Mouse (Mus musculus): ENCODE measurements around the gene Tec. TPM values are rescaled to one million over a fixed set of nuclear protein-coding genes. Genes with fewer than 3 reads are reported as not detected.

The Tec gene
- polyA plus RNA-seq, 1 experiment from 2014 or later: 12.1 TPM

DNA sequence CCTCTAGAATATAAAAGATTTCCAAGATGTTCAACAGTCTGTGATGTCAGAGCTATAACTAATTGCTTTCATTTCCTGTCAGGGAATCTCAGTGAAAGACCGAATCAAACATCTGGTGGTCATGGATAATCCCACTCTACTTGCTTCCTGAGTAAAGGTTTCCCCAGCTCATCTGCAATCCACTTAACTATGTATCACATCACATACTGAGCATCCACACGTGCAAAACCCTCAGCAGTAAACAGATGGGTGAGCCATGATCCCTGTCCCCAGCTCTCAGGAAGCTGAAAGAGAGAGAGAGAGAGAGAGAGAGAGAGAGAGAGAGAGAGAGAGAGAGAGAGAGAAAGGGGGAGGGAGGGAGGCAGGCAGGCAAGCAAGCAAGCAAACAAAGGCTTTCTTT is 51.8 kb downstream of the Tec start:
- H3K4me1 ChIP-seq (ENCODE audit: insufficient read depth, low read length): peaks cover 28% of the 10 kb centered on the region
- H3K27me3 ChIP-seq (ENCODE audit: insufficient read depth, low read length): no peaks in the 10 kb centered on the region
- H3K36me3 ChIP-seq (ENCODE audit: insufficient read depth, low read length): no peaks in the 10 kb centered on the region
- ATAC-seq (ENCODE audit: low FRiP score, low TSS enrichment): no peak
- 15% methylated on average over 2 of the region's 2 CpGs for WGBS
- H3K9ac ChIP-seq (replicated peaks; ENCODE audit: low read length): no peak overlapping the region
- 0 out of 2 replicates have a peak overlapping the region, but pooled peaks have one; percentile 34 for H3K27ac ChIP-seq (ENCODE audit: low read length)
- no peaks in the 10 kb centered on the region for H3K9me3 ChIP-seq (ENCODE audit: low read length)
- no peak overlapping the region for H3K4me3 ChIP-seq (ENCODE audit: low read length)
- H3K4me2 ChIP-seq (replicated peaks; ENCODE audit: low read depth, low read length): no peak overlapping the region

DNA sequence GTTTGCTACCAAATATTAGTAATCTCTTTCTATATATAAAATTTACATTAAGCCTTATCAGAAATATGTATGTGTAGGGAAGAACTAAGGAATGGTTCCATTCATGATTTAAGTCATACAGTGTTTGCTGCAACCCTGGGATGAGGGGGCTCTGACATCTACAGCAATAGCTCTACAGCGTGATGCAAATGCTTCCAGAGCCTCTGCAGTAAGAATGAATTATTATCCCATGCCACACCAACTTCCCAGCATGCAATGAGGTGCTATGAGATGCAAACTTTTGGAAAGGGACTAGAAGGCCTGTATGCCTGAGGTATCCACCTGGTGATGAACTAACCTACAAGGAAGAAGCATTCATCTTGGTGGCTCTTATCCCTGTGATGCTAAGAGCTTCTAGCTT is 52.2 kb downstream of the Tec start:
- Histone ChIP-seq H3K36me3 (ENCODE audit: insufficient read depth, low read length) (no peaks in the 10 kb centered on the region), H3K9me3 (ENCODE audit: low read length) (no peaks in the 10 kb centered on the region), H3K9ac (replicated peaks; ENCODE audit: low read length) (no peak overlapping the region), H3K27me3 (ENCODE audit: insufficient read depth, low read length) (no peaks in the 10 kb centered on the region), H3K4me3 (ENCODE audit: low read length) (no peak overlapping the region), H3K27ac (ENCODE audit: low read length) (no peak overlapping the region; the same call in 1 of the 2 replicates), H3K4me2 (replicated peaks; ENCODE audit: low read depth, low read length) (no peak overlapping the region), H3K4me1 (ENCODE audit: insufficient read depth, low read length) (peaks cover 25% of the 10 kb centered on the region)
- ATAC-seq (ENCODE audit: low FRiP score, low TSS enrichment): no peak
- WGBS: 47% methylated on average over 1 of the region's 1 CpGs

GRCm38 (mm10) chr5:72815361-72815760 is 52.9 kb downstream of the Tec start:
- no peaks in the 10 kb centered on the region for H3K27me3 ChIP-seq (ENCODE audit: insufficient read depth, low read length)
- 0 out of 2 replicates have a peak, but pooled peaks cover under 1% of the 10 kb centered on the region for H3K36me3 ChIP-seq (ENCODE audit: insufficient read depth, low read length)
- WGBS: 84% methylated on average over 6 of the region's 6 CpGs
- H3K4me1 ChIP-seq (ENCODE audit: insufficient read depth, low read length): peaks cover 23% of the 10 kb centered on the region
- no peak overlapping the region for H3K27ac ChIP-seq (ENCODE audit: low read length)
- H3K9me3 ChIP-seq (ENCODE audit: low read length): no peaks in the 10 kb centered on the region
- no peak for ATAC-seq (ENCODE audit: low FRiP score, low TSS enrichment)
- no peak overlapping the region for H3K4me2 ChIP-seq (replicated peaks; ENCODE audit: low read depth, low read length)
- no peak overlapping the region for H3K9ac ChIP-seq (replicated peaks; ENCODE audit: low read length)
- H3K4me3 ChIP-seq (ENCODE audit: low read length): no peak overlapping the region

GRCm38 (mm10) chr5:72814072-72814471 is 54.2 kb downstream of the Tec start:
- Histone ChIP-seq H3K4me2 (replicated peaks; ENCODE audit: low read depth, low read length) (no peak overlapping the region), H3K9me3 (ENCODE audit: low read length) (peaks cover 3% of the 10 kb centered on the region; the same call in 1 of the 2 replicates), H3K4me1 (ENCODE audit: insufficient read depth, low read length) (peaks cover 23% of the 10 kb centered on the region), H3K4me3 (ENCODE audit: low read length) (no peak overlapping the region), H3K36me3 (ENCODE audit: insufficient read depth, low read length) (0 out of 2 replicates have a peak, but pooled peaks cover 3% of the 10 kb centered on the region), H3K27ac (ENCODE audit: low read length) (no peak overlapping the region), H3K27me3 (ENCODE audit: insufficient read depth, low read length) (no peaks in the 10 kb centered on the region), H3K9ac (replicated peaks; ENCODE audit: low read length) (no peak overlapping the region)
- ATAC-seq (ENCODE audit: low FRiP score, low TSS enrichment): no peak
- 85% methylated on average over 5 of the region's 5 CpGs for WGBS

GRCm38 (mm10) chr5:72812908-72813307 is 55.4 kb downstream of the Tec start:
- Histone ChIP-seq H3K4me2 (replicated peaks; ENCODE audit: low read depth, low read length) (no peak overlapping the region), H3K36me3 (ENCODE audit: insufficient read depth, low read length) (0 out of 2 replicates have a peak, but pooled peaks cover 3% of the 10 kb centered on the region), H3K4me3 (ENCODE audit: low read length) (no peak overlapping the region), H3K27me3 (ENCODE audit: insufficient read depth, low read length) (no peaks in the 10 kb centered on the region), H3K9me3 (ENCODE audit: low read length) (peaks cover 3% of the 10 kb centered on the region; the same call in 1 of the 2 replicates), H3K4me1 (ENCODE audit: insufficient read depth, low read length) (peaks cover 31% of the 10 kb centered on the region), H3K9ac (replicated peaks; ENCODE audit: low read length) (no peak overlapping the region), H3K27ac (ENCODE audit: low read length) (no peak overlapping the region)
- WGBS: 16% methylated on average over 5 of the region's 5 CpGs
- ATAC-seq (ENCODE audit: low FRiP score, low TSS enrichment): no peak

- H3K36me3 ChIP-seq (ENCODE audit: insufficient read depth, low read length): 0 out of 2 replicates have a peak, but pooled peaks cover 3% of the 10 kb centered on the region
- no peak overlapping the region for H3K4me3 ChIP-seq (ENCODE audit: low read length)
- ATAC-seq (ENCODE audit: low FRiP score, low TSS enrichment): no peak
- H3K27me3 ChIP-seq (ENCODE audit: insufficient read depth, low read length): no peaks in the 10 kb centered on the region
- no peak overlapping the region for H3K4me2 ChIP-seq (replicated peaks; ENCODE audit: low read depth, low read length)
- 78% methylated on average over 3 of the region's 3 CpGs for WGBS
- no peak overlapping the region for H3K27ac ChIP-seq (ENCODE audit: low read length)
- H3K4me1 ChIP-seq (ENCODE audit: insufficient read depth, low read length): peaks cover 27% of the 10 kb centered on the region
- peaks cover 3% of the 10 kb centered on the region; the same call in 1 of the 2 replicates for H3K9me3 ChIP-seq (ENCODE audit: low read length)
- H3K9ac ChIP-seq (replicated peaks; ENCODE audit: low read length): no peak overlapping the region
Observed at GRCm38 (mm10) chr5:72812328-72812727, 56.0 kb downstream of the Tec start.

DNA sequence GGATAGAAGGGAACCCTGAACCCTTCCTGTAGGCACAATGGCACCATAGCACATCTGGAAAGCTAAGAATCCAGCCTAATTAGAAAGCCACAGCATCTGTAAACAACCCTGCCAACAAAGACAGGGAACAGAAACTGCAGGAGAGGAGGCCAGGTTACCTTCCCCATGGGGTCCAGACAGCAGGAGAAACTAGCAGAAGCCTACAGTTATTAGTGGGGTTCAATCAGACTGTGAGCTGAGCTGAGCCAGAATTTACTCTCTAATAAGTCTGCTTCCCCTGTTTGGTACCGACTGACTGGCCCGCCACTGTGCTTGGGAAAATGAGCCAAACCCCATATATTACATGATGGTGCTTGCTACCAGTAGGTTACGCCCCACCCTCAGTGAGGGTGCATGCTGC is 56.9 kb downstream of the Tec start:
- no peak for ATAC-seq (ENCODE audit: low FRiP score, low TSS enrichment)
- peaks cover 20% of the 10 kb centered on the region for H3K4me1 ChIP-seq (ENCODE audit: insufficient read depth, low read length)
- no peak overlapping the region for H3K4me2 ChIP-seq (replicated peaks; ENCODE audit: low read depth, low read length)
- no peak overlapping the region for H3K27ac ChIP-seq (ENCODE audit: low read length)
- H3K9ac ChIP-seq (replicated peaks; ENCODE audit: low read length): no peak overlapping the region
- no peaks in the 10 kb centered on the region for H3K27me3 ChIP-seq (ENCODE audit: insufficient read depth, low read length)
- 69% methylated on average over 3 of the region's 3 CpGs for WGBS
- H3K36me3 ChIP-seq (ENCODE audit: insufficient read depth, low read length): 0 out of 2 replicates have a peak, but pooled peaks cover 3% of the 10 kb centered on the region
- H3K9me3 ChIP-seq (ENCODE audit: low read length): peaks cover 3% of the 10 kb centered on the region; the same call in 1 of the 2 replicates
- no peak overlapping the region for H3K4me3 ChIP-seq (ENCODE audit: low read length)

DNA sequence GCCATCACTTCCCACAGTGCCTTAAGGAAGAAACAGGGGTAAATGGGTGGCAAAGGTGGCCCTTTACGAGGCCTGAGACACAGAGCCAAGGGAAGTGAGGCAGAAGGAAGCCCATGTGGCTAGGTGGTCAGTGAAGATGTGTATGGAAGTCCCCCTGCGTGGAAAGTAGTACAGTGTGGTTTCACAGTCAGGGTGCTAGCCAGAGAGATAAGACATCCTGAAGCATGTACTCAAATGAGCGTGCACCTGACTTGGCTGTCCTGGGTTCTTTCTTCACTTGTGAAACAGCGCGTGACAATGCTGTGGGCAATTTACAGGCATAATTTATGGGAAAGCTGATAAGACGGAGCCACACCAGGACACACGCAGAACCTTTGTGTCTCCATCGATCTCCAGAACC is 57.3 kb downstream of the Tec start:
- Histone ChIP-seq H3K4me3 (ENCODE audit: low read length) (no peak overlapping the region), H3K27ac (ENCODE audit: low read length) (no peak overlapping the region), H3K4me2 (replicated peaks; ENCODE audit: low read depth, low read length) (no peak overlapping the region), H3K9me3 (ENCODE audit: low read length) (peaks cover 3% of the 10 kb centered on the region; the same call in 1 of the 2 replicates), H3K36me3 (ENCODE audit: insufficient read depth, low read length) (0 out of 2 replicates have a peak, but pooled peaks cover 3% of the 10 kb centered on the region), H3K4me1 (ENCODE audit: insufficient read depth, low read length) (peaks cover 16% of the 10 kb centered on the region), H3K27me3 (ENCODE audit: insufficient read depth, low read length) (no peaks in the 10 kb centered on the region), H3K9ac (replicated peaks; ENCODE audit: low read length) (no peak overlapping the region)
- 75% methylated on average over 8 of the region's 8 CpGs for WGBS
- ATAC-seq (ENCODE audit: low FRiP score, low TSS enrichment): no peak

GRCm38 (mm10) chr5:72809480-72809879 is 58.8 kb downstream of the Tec start:
- Histone ChIP-seq H3K27me3 (ENCODE audit: insufficient read depth, low read length) (no peaks in the 10 kb centered on the region), H3K4me1 (ENCODE audit: insufficient read depth, low read length) (peaks cover 16% of the 10 kb centered on the region), H3K9me3 (ENCODE audit: low read length) (peaks cover 3% of the 10 kb centered on the region; the same call in 1 of the 2 replicates), H3K4me2 (replicated peaks; ENCODE audit: low read depth, low read length) (no peak overlapping the region), H3K27ac (ENCODE audit: low read length) (no peak overlapping the region), H3K36me3 (ENCODE audit: insufficient read depth, low read length) (0 out of 2 replicates have a peak, but pooled peaks cover 3% of the 10 kb centered on the region), H3K4me3 (ENCODE audit: low read length) (no peak overlapping the region), H3K9ac (replicated peaks; ENCODE audit: low read length) (no peak overlapping the region)
- no peak for ATAC-seq (ENCODE audit: low FRiP score, low TSS enrichment)
- 84% methylated on average over 2 of the region's 2 CpGs for WGBS

- H3K27me3 ChIP-seq (ENCODE audit: insufficient read depth, low read length): no peaks in the 10 kb centered on the region
- no peak overlapping the region for H3K4me3 ChIP-seq (ENCODE audit: low read length)
- no peak for ATAC-seq (ENCODE audit: low FRiP score, low TSS enrichment)
- no peak overlapping the region for H3K9ac ChIP-seq (replicated peaks; ENCODE audit: low read length)
- no peak overlapping the region for H3K27ac ChIP-seq (ENCODE audit: low read length)
- peaks cover 16% of the 10 kb centered on the region for H3K4me1 ChIP-seq (ENCODE audit: insufficient read depth, low read length)
- 58% methylated on average over 14 of the region's 14 CpGs for WGBS
- H3K9me3 ChIP-seq (ENCODE audit: low read length): peaks cover 3% of the 10 kb centered on the region; the same call in 1 of the 2 replicates
- H3K36me3 ChIP-seq (ENCODE audit: insufficient read depth, low read length): 0 out of 2 replicates have a peak, but pooled peaks cover 3% of the 10 kb centered on the region
- H3K4me2 ChIP-seq (replicated peaks; ENCODE audit: low read depth, low read length): no peak overlapping the region
Observed at GRCm38 (mm10) chr5:72808456-72809111, 59.7 kb downstream of the Tec start.

Measured in kidney, embryonic 16.5 days (tissue).